Mouse (Mus musculus) embryonic facial prominence, embryonic 10.5 days (tissue): Measurements from ENCODE around the gene Clca3a2. TPM values are rescaled to one million over a fixed set of nuclear protein-coding genes. Genes with fewer than 3 reads are reported as not detected.
A peak's percentile ranks its signal among the peaks of the same experiment; 100 is the strongest.
"Not testable (repeated sequence)": the region's sequence is repeated elsewhere in the genome, so short reads cannot be mapped to it uniquely, and the experiment has no call there.

Experiments
- DNase-seq: peaks from one replicate; pipeline ENCODE4 v3.0.0-alpha.2; 2017; ENCODE audit warnings: low spot score
- H3K27ac ChIP-seq: fragments of 300-500 bp; sonication (generic); replicated peaks from 2 replicates; pipeline ENCODE4 v1.5.1; 2016; ENCODE audit warnings: mild to moderate bottlenecking
- H3K27me3 ChIP-seq: fragments of 300-500 bp; sonication (generic); replicated peaks from 2 replicates; pipeline ENCODE4 v1.6.1; 2016; ENCODE audit warnings: low read depth, mild to moderate bottlenecking; ENCODE audit not compliant: poor library complexity, severe bottlenecking
- H3K36me3 ChIP-seq: fragments of 300-500 bp; sonication (generic); replicated peaks from 2 replicates; pipeline ENCODE4 v1.6.1; 2016; ENCODE audit warnings: mild to moderate bottlenecking, moderate library complexity
- H3K4me1 ChIP-seq: fragments of 300-500 bp; sonication (generic); 2 replicates; pipeline ENCODE4 v1.6.1; 2016
- H3K4me3 ChIP-seq: fragments of 300-500 bp; sonication (generic); 2 replicates; pipeline ENCODE4 v1.5.1; 2016; ENCODE audit warnings: mild to moderate bottlenecking, moderate library complexity
- H3K9me3 ChIP-seq: fragments of 300-500 bp; sonication (generic); 2 replicates; pipeline ENCODE4 v1.6.1; 2016; ENCODE audit warnings: mild to moderate bottlenecking
- WGBS: fragments of 180-500 bp; shearing (Covaris S2); methylation state at CpG from one replicate; pipeline ENCODE4 v1.1.7; 2016; 5-methylcytosine and 5-hydroxymethylcytosine counted together
- polyA plus RNA-seq: library from polyadenylated mRNA; unstranded; fragments of >200 nt; fragmentation: Nextera tagmentation; extraction: Ambion mirVana; gene quantifications from 2 replicates; pipeline ENCODE4 v1.2.1, GENCODE M21; 2016

Clca3a2 gene
- polyA plus RNA-seq, 1 experiment from 2014 or later, result not detected

DNA sequence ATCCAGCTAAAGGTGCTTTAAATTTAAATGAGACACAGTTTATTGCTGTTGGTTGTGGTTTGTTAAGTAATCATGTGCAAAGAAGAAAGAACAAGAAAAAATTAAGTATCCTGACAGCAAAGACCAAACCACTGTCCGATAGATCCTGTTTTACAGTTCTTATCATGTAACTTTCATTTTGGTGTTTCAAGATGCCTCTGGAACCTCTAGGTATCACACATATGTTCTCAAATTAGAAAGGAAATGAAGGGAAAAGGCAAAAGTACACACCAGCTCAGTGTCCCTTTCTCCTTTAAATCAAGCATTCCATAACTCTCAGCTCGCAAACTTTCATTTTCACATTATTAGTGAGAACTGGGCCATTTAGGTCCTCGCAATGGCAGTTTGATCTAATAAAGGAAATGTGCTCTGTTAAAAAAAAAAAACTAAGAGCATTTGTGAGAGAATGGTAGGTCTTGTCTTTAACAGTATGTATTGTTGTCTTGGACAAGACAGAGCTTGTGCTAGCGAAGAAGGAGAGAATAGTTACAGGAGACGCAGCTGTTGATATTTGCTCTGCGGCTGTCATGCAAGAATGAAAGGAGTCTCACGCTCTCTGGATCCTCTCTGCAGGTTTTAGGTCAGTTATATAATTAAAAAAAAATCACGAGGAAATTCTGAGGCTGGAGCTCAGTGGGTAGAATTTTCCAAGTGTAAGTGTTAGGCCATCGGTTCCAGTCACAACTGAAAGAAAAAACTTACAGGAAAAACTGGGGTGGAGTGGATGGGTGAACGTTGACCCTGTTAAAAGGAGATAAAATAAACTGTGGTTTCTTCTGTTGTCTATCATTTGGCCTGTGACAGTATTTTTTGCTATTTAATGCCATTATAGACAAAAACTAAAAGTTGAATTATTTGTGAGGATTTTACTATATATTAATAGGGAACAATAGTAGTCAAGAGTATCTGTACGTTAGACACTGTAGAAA, 33.8 kb downstream of the Clca3a2 start:
- Histone ChIP-seq H3K9me3 (no peaks in the 10 kb centered on the region), H3K4me1 (no peaks in the 10 kb centered on the region), H3K27ac (no peak overlapping the region), H3K36me3 (no peaks in the 10 kb centered on the region), H3K27me3 (no peaks in the 10 kb centered on the region), H3K4me3 (no peak overlapping the region)
- DNase-seq, result no peak
- WGBS, result 83% methylated on average over 11 of the region's 11 CpGs

DNA sequence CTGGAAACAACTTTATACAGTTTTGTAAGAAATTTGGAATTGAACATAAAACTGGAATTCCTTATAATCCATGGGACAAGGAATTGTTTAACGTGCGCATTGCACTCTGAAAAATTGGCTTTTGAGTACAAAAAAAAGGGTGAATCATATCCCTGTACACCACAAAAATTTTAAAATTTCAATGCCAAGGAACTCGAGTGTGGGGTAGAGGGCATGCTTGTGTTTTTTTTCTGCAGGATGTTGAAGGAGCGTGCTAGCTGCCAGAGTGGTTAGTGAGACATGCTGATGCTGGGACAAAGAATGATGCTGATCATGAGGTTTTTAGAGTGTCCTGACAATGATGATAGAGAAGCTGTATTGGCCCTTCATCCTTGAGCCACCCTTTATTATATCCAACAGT, 54.1 kb downstream of the Clca3a2 start:
- H3K27me3 ChIP-seq, result no peaks in the 10 kb centered on the region
- 92% methylated on average over 4 of the region's 4 CpGs for WGBS
- no peaks in the 10 kb centered on the region for H3K9me3 ChIP-seq
- H3K4me1 ChIP-seq, result no peaks in the 10 kb centered on the region
- DNase-seq, result no peak
- no peak overlapping the region for H3K4me3 ChIP-seq
- H3K27ac ChIP-seq, result no peak overlapping the region
- H3K36me3 ChIP-seq, result no peaks in the 10 kb centered on the region

DNA sequence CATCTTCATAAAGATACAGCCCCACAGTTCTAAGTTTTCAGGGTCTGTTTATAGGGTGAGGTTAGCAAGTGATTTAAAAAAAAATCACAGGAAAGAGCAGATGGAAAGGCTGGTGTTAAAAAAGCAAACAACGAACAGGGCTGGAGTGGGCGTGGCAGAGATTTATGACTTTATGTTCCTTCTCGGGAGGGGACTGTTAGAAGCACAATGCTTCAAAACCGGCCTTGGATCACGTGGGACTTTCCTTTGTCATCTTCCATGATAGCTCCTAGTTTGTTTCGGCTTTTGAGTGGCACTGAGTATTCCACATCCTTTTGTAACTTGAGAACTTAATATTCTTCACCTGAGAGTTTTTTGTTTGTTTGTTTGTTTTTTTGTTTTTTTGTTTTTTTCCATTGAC, 57.8 kb downstream of the Clca3a2 start:
- no peak overlapping the region for H3K4me3 ChIP-seq
- no peaks in the 10 kb centered on the region for H3K27me3 ChIP-seq
- DNase-seq, result no peak
- no peaks in the 10 kb centered on the region for H3K4me1 ChIP-seq
- H3K36me3 ChIP-seq, result no peaks in the 10 kb centered on the region
- H3K9me3 ChIP-seq, result no peaks in the 10 kb centered on the region
- WGBS, result 83% methylated on average over 6 of the region's 6 CpGs
- H3K27ac ChIP-seq, result no peak overlapping the region

DNA sequence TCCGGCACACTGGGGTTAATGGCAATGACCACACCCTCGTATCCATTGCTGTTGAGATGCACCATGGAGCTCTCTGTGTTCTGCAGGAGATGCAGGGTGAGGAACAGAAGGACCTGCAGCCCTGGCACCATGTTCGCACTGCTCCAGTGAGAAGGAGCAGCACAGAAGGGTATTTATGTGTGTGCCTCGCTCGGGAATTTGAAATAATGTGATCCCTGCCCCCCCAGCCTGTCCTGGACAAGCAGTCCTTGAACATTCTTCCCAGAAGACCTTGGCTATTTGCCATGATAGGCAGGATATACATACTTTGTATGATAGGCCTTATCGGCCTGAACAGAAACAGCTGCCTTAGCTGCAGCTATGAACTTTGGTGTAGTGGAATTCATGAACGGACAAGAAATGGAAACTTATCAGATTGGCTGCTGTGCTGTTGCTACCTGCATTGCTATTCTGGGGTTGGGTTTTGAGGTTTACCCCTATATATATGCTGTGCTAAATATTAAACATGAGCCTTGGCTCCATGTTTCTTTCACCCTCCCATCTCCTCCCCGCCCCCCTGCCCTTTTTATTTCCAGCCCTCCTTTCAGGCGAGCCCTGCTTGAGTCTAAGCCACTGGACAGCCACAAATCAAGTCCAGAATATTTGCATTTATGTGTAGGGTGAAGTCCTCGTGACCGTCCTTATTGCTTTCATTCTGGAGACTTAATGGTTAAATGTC, 58.5 kb downstream of the Clca3a2 start, which contains the start of gene Clca3a1:
Clca3a1 (minus strand) TSS at position 386 of the 718 bp plus-strand sequence.
- no peaks in the 10 kb centered on the region for H3K4me1 ChIP-seq
- DNase-seq, result no peak
- H3K27me3 ChIP-seq, result no peaks in the 10 kb centered on the region
- H3K27ac ChIP-seq, result no peak within 1 kb of the TSS
- no peaks in the 10 kb centered on the region for H3K36me3 ChIP-seq
- H3K9me3 ChIP-seq, result no peaks in the 10 kb centered on the region
- no peak within 1 kb of the TSS for H3K4me3 ChIP-seq
- WGBS, result 88% methylated on average over 11 of the region's 11 CpGs

DNA sequence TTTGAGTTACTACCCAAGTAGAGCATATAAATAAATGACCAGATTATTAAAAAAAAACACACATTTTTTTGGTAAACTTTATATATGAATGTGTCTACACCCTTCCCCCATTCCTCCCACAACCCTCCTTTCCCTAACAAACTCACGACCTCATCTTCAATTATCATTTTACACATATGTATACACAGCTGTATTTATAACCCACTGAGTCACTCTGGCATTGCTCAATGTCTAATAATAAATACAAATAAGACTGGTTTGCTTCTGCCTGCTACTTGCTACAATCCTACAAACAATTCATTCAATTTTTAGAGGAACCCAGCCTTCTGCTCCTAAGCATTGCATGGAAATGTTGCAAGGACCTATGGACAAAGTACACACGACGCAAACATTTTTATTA, 59.6 kb downstream of the Clca3a2 start:
- no peaks in the 10 kb centered on the region for H3K36me3 ChIP-seq
- H3K4me1 ChIP-seq, result no peaks in the 10 kb centered on the region
- no peak overlapping the region for H3K27ac ChIP-seq
- H3K9me3 ChIP-seq, result no peaks in the 10 kb centered on the region
- H3K27me3 ChIP-seq, result no peaks in the 10 kb centered on the region
- no peak for DNase-seq
- WGBS, result 87% methylated on average over 3 of the region's 3 CpGs
- no peak overlapping the region for H3K4me3 ChIP-seq

DNA sequence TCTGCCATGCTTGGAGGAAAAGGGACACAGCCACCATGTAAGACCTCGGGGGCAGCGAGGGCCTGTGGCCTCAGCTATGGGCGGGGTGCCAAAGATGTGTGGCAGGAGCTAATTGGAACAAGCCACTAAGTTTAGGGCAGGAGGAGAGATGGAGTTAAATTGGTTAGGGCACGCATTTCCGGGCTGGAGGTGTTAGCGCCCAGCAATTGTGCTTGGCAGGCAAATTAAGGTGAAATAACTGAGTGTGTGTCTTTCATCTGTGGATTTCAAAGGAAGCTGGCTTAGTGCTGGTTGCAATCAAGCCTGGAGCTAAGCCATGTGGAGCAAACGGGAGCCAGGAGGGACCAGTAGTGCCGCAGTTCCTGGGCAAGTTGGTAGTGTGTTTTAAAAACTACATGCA, 63.2 kb downstream of the Clca3a2 start:
- 84% methylated on average over 8 of the region's 8 CpGs for WGBS
- not testable (repeated sequence) for H3K27me3 ChIP-seq, H3K4me1 ChIP-seq, H3K27ac ChIP-seq, DNase-seq, H3K4me3 ChIP-seq, H3K9me3 ChIP-seq, H3K36me3 ChIP-seq

DNA sequence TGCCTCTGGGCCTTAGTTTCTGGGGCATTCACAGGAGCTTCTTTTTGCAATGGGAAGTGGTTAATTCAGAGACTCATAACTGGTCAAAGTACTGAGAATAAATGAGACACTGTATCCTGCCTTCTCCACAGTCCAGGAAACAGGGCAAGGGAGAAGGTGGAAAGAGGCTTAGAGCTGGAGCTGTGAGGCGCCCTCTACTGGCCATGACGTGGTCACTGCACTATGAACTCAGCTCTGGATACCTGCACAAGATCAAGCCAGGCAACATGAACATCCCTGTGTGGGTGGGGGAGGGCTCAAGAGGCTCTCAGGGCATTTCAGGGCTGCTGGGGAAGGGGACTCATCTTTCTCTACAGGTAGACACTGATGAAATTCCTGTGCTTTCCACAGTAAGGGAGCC, 66.2 kb downstream of the Clca3a2 start:
- H3K9me3 ChIP-seq, result no peaks in the 10 kb centered on the region
- H3K4me1 ChIP-seq, result no peaks in the 10 kb centered on the region
- H3K27me3 ChIP-seq, result no peaks in the 10 kb centered on the region
- WGBS, result 0% methylated on average over 2 of the region's 2 CpGs
- H3K36me3 ChIP-seq, result no peaks in the 10 kb centered on the region
- H3K27ac ChIP-seq, result no peak overlapping the region
- H3K4me3 ChIP-seq, result no peak overlapping the region
- peak; percentile 12 for DNase-seq

DNA sequence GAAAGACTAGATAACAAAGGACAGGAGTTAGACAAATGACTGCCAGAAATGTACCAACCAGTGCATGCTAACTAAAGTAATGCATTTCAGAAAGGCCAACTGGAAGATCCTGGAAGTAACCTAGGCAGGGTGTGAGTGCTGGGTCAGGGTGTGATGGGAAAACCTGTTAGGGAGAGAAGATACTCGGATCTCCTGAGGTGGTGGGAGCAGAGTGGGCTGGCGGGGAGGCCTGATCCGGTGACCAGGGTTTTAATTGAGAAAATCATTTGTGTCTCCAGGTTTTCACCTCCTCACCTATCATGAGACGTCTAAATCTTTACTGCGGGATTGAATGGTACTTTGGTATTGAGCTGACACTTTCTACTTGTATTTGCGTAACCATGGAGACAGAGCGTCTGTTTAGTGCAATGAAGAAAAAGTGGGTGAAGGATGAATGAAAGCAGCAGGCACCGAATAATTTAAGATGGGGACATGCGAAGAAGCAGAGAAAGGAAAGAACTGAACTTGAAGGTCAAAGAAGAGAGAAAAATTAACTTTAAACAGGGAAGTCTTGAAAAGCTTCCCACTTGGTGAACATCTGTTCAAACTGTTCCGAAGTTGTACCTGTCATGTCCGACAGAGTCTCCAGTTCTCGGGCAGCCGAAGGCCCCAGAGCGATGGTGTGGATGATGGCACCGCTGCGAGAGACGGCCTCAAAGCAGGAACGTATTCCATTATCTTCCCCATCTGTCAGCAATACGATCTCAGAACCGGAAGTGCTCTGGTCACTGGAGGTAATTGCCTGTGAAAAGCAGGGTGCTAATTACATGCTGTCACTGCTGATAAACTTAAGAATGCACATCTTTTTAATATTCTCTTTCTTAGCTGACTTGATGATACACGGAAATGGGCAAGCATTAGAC, 70.0 kb downstream of the Clca3a2 start:
- DNase-seq, H3K27ac ChIP-seq, H3K4me3 ChIP-seq, H3K4me1 ChIP-seq, H3K36me3 ChIP-seq, H3K27me3 ChIP-seq, H3K9me3 ChIP-seq: not testable (repeated sequence)
- 72% methylated on average over 20 of the region's 21 CpGs for WGBS

DNA sequence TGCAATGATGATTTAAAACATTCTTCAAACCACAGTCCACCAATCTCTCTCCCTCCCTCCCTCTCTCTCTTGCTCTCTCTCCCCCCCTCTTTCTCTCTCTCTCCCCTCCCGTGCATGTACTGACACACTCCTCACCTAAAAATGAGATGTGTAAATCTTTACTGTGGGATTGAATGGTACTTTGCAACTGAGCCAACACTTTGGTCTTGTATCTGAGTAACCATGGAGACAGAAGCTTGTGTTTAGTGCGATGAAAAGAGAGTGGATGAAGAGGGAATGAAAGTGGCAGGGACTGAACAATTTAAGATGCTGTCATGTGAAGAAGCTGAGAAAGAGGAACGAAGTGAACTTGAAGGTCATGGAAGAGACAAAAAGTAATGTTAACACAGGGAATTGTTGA, 71.6 kb downstream of the Clca3a2 start:
- not testable (repeated sequence) for H3K9me3 ChIP-seq, H3K36me3 ChIP-seq, DNase-seq, H3K27ac ChIP-seq, H3K4me3 ChIP-seq, H3K4me1 ChIP-seq, H3K27me3 ChIP-seq
- WGBS, result 69% methylated on average over 3 of the region's 3 CpGs

Other genes with a start within 250 kb of the Clca3a2 start
- gene Hs2st1, start 249.3 kb downstream of the Clca3a2 start, polyA plus RNA-seq, result 11.7 and 12.7 TPM in 2 replicates
- gene Selenof, start 249.2 kb downstream of the Clca3a2 start, polyA plus RNA-seq, result 452 and 456 TPM in 2 replicates
- 65.7 and 68.5 TPM in 2 replicates for gene Sh3glb1, start 99.2 kb downstream of the Clca3a2 start, polyA plus RNA-seq
- not detected in 2 replicates for gene Clca3a1, start 58.5 kb downstream of the Clca3a2 start, polyA plus RNA-seq
- not detected in 2 replicates for gene Clca3b, start 29.9 kb upstream of the Clca3a2 start, polyA plus RNA-seq
- gene Clca4b, start 113.0 kb upstream of the Clca3a2 start, polyA plus RNA-seq, result not detected in 2 replicates
- 0.05 TPM in 2 replicates for gene Clca4a, start 155.6 kb upstream of the Clca3a2 start, polyA plus RNA-seq
- gene Clca1, start 213.3 kb upstream of the Clca3a2 start, polyA plus RNA-seq, result not detected in 2 replicates